Comparison of ENCODE assay signal across 10 mouse cellular contexts in genomic region chr5:122611651-122612050, GRCm38 (mm10). TPM values are rescaled to one million over a fixed set of nuclear protein-coding genes. Genes with fewer than 3 reads are reported as not detected.
DNase-seq lines count a peak whose midpoint lies in the region; ATAC-seq lines count a peak whose summit lies in the region.
"Had no signal": no experiment of that assay in that cellular context is flagged by ENCODE, and none has a peak within 500 bp of the region (broad histone marks: within the 10 kb centered on the region; RNA-seq: fewer than 3 reads in every experiment).

No protein-coding gene starts in this region.

- WGBS in heart, embryonic 15.5 days, result 58% methylated on average over 5 of the region's 5 CpGs
- WGBS in limb, embryonic 13.5 days, result 48% methylated on average over 5 of the region's 5 CpGs

- no peaks in the 10 kb centered on the region for H3K27me3 ChIP-seq in heart, embryonic 15.5 days
- H3K27me3 ChIP-seq in limb, embryonic 13.5 days, result no peaks in the 10 kb centered on the region

- H3K36me3 ChIP-seq in heart, embryonic 15.5 days, result peaks cover under 1% of the 10 kb centered on the region; the same call in 1 of the 2 replicates
- H3K36me3 ChIP-seq in limb, embryonic 13.5 days, result peaks cover 29% of the 10 kb centered on the region
- H3K36me3 ChIP-seq: liver, embryonic 13.5 days had no signal

- no peak overlapping the region for H3K4me3 ChIP-seq in heart, embryonic 15.5 days
- no peak overlapping the region for H3K4me3 ChIP-seq in limb, embryonic 13.5 days
- H3K4me3 ChIP-seq: liver, embryonic 13.5 days had no signal

- intact Hi-C loops in heart, postnatal 25 days (cut with DNase I), result no loop called here

- H3K4me2 ChIP-seq in heart, embryonic 15.5 days, result no peak overlapping the region
- H3K4me2 ChIP-seq in limb, embryonic 13.5 days (replicated peaks), result 0 out of 2 replicates have a peak overlapping the region, but pooled peaks have one; percentile 9
- H3K4me2 ChIP-seq: liver, embryonic 13.5 days had no signal

- H3K9me3 ChIP-seq in heart, embryonic 15.5 days (replicated peaks), result no peaks in the 10 kb centered on the region
- H3K9me3 ChIP-seq in limb, embryonic 13.5 days, result no peaks in the 10 kb centered on the region
- H3K9me3 ChIP-seq: liver, embryonic 13.5 days had no signal

- H3K9ac ChIP-seq in heart, embryonic 15.5 days, result no peak overlapping the region
- H3K9ac ChIP-seq in limb, embryonic 13.5 days, result no peak overlapping the region
- H3K9ac ChIP-seq: liver, embryonic 13.5 days had no signal

- ATAC-seq in heart, embryonic 15.5 days (replicated peaks; ENCODE audit: insufficient number of reproducible peaks, insufficient read depth, low FRiP score, low read depth), result no peak
- ATAC-seq in limb, embryonic 13.5 days (ENCODE audit: low FRiP score, low read depth), result no peak
- no peak for ATAC-seq in frontal cortex, adult (ENCODE audit: low TSS enrichment)

- H3K4me1 ChIP-seq in heart, embryonic 15.5 days (replicated peaks), result peaks cover 12% of the 10 kb centered on the region; the same call in 1 of the 2 replicates
- H3K4me1 ChIP-seq in limb, embryonic 13.5 days, result peaks cover 18% of the 10 kb centered on the region

- H3K27ac ChIP-seq in heart, embryonic 15.5 days, result peak overlapping the region; percentile 41
- peak overlapping the region; percentile 58; the same call in 1 of the 2 replicates for H3K27ac ChIP-seq in limb, embryonic 13.5 days
- H3K27ac ChIP-seq: liver, embryonic 13.5 days had no signal

- DNase-seq in heart, postnatal 25 days (ENCODE audit: low spot score), result no peak
- DNase-seq in NIH3T3 (ENCODE audit: low read depth), result peak; percentile 47
- DNase-seq in embryo, embryonic 11 days, result peak; percentile 8
- DNase-seq in right cerebral cortex, adult 18-20 months, result no peak
- DNase-seq: cerebellum, adult 11 months; layer of hippocampus, adult 9-11 months; liver, embryonic 13.5 days had no signal

RNA-seq across cellular contexts. Expression of gene Ift81, which starts 2.7 kb away (rescaled TPM):
- 30.7 and 39.3 TPM in 2 replicates for polyA plus RNA-seq in heart, embryonic 15.5 days (2015; fragmentation: Nextera tagmentation; extraction: Ambion mirVana)
- total RNA-seq in heart, postnatal 25 days (2021), result 10 to 100 TPM; 67.4 to 68.3 TPM
- 48.7 and 50.7 TPM in 2 replicates for polyA plus RNA-seq in limb, embryonic 13.5 days (2015; fragmentation: Nextera tagmentation; extraction: Ambion mirVana)

RNA-seq across cellular contexts. Expression of gene P2rx7, which starts 32.1 kb away (rescaled TPM):
- polyA plus RNA-seq in heart, embryonic 15.5 days (2015; fragmentation: Nextera tagmentation; extraction: Ambion mirVana), result 3.0 and 3.7 TPM in 2 replicates
- 1 to 10 TPM; 3.2 to 3.9 TPM for total RNA-seq in heart, postnatal 25 days (2021)
- 1.2 TPM in 2 replicates for polyA plus RNA-seq in limb, embryonic 13.5 days (2015; fragmentation: Nextera tagmentation; extraction: Ambion mirVana)

Comparison
In these comparisons a context has a peak if more than half of its experiments do, and no peak if none do; other contexts are left out.
1. DNase-seq: peak in NIH3T3 (single experiment) and embryo, embryonic 11 days (single experiment); none in heart, postnatal 25 days (single experiment) and right cerebral cortex, adult 18-20 months (single experiment).